Mouse (Mus musculus) regulatory T cell (primary cell): Measurements from ENCODE around the gene Ccdc184.

Experiments used
- in situ Hi-C: fragments of 300-600 bp; cut with MboI, MseI; formaldehyde crosslinking; loops from one replicate; pipeline ENCODE4 v1.15.1; 2025; ENCODE audit warnings: high pct_unique_total_duplicates

The Ccdc184 gene

GRCm38 (mm10) chr15:98166963-98167644 lies at the start of gene Ccdc184:
Gene Ccdc184, plus strand, starts transcription at chr15:98167158.
- in situ Hi-C loops = no loop called here

GRCm38 (mm10) chr15:98119363-98119762 lies 47.6 kb upstream of the Ccdc184 start:
- in situ Hi-C loops = no loop called here

GRCm38 (mm10) chr15:98120831-98121230 lies 46.1 kb upstream of the Ccdc184 start:
- in situ Hi-C loops = no loop called here

GRCm38 (mm10) chr15:98131001-98131400 lies 36.0 kb upstream of the Ccdc184 start:
- in situ Hi-C loops = no loop called here

- in situ Hi-C loops = no loop called here
Observed at GRCm38 (mm10) chr15:98131451-98131850, 35.5 kb upstream of the Ccdc184 start.

- in situ Hi-C loops = no loop called here
Observed at GRCm38 (mm10) chr15:98131942-98132655, 34.9 kb upstream of the Ccdc184 start.

- in situ Hi-C loops = no loop called here
Observed at GRCm38 (mm10) chr15:98133471-98133870, 33.5 kb upstream of the Ccdc184 start.

GRCm38 (mm10) chr15:98134034-98134433 lies 32.9 kb upstream of the Ccdc184 start:
- in situ Hi-C loops = no loop called here

GRCm38 (mm10) chr15:98134666-98135065 lies 32.3 kb upstream of the Ccdc184 start:
- in situ Hi-C loops = no loop called here

GRCm38 (mm10) chr15:98135671-98136070 lies 31.3 kb upstream of the Ccdc184 start:
- in situ Hi-C loops = no loop called here

- in situ Hi-C loops = no loop called here
Observed at GRCm38 (mm10) chr15:98136871-98137270, 30.1 kb upstream of the Ccdc184 start.

GRCm38 (mm10) chr15:98139763-98140162 lies 27.2 kb upstream of the Ccdc184 start:
- in situ Hi-C loops = no loop called here

GRCm38 (mm10) chr15:98140809-98141208 lies 26.1 kb upstream of the Ccdc184 start:
- in situ Hi-C loops = no loop called here

- in situ Hi-C loops = no loop called here
Observed at GRCm38 (mm10) chr15:98142515-98142914, 24.4 kb upstream of the Ccdc184 start.

- in situ Hi-C loops = no loop called here
Observed at GRCm38 (mm10) chr15:98144861-98145507, 22.0 kb upstream of the Ccdc184 start.

- in situ Hi-C loops = no loop called here
Observed at GRCm38 (mm10) chr15:98145559-98146181, 21.3 kb upstream of the Ccdc184 start.

GRCm38 (mm10) chr15:98148356-98148755 lies 18.6 kb upstream of the Ccdc184 start:
- in situ Hi-C loops = no loop called here

GRCm38 (mm10) chr15:98149166-98149602 lies 17.8 kb upstream of the Ccdc184 start:
- in situ Hi-C loops = no loop called here

GRCm38 (mm10) chr15:98152916-98153315 lies 14.0 kb upstream of the Ccdc184 start:
- in situ Hi-C loops = loop anchor here (5.0 kb wide), 1 partner anchor 61 kb away; the partner anchor contains the start of genes Pfkm and Senp1

- in situ Hi-C loops = loop anchor here (5.0 kb wide), 1 partner anchor 61 kb away; the partner anchor contains the start of genes Pfkm and Senp1
Observed at GRCm38 (mm10) chr15:98153625-98154024, 13.3 kb upstream of the Ccdc184 start.

- in situ Hi-C loops = loop anchor here (5.0 kb wide), 1 partner anchor 62 kb away; the partner anchor contains the start of genes Pfkm and Senp1
Observed at GRCm38 (mm10) chr15:98154146-98154545, 12.8 kb upstream of the Ccdc184 start.

GRCm38 (mm10) chr15:98154631-98155030 lies 12.3 kb upstream of the Ccdc184 start:
- in situ Hi-C loops = loop anchor here (5.0 kb wide), 1 partner anchor 62 kb away; the partner anchor contains the start of genes Pfkm and Senp1
